Mouse (Mus musculus): ENCODE measurements around the gene Kcnd3.
"Not testable (repeated sequence)": the region's sequence is repeated elsewhere in the genome, so short reads cannot be mapped to it uniquely, and the experiment has no call there.

Kcnd3 gene

DNA sequence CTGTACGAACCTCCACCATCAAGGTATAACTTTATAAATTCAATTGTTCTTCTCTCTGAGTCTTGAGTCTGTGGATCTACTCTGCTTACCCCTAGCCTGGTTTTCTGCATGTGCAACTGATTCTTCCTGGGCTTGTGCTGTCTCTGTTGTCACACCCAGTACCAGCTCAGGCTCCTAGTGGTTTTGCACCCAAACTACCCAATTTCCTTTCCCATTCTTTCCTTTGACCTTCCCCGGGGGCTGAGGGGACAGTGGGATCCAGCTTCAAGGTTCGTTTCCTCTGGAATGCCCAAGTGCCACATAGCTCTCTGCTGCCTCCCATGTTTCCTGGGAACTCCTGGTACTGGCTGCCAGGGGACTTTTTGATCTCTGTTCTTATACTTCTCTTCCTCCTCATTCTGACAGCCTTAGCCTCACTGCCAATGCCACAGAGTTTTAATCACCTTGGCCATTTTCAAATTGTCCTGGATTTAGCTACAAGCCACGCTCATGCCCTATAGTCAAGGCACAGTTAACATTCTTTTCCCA lies 214.9 kb downstream of the Kcnd3 start:
- no peak for DNase-seq

DNA sequence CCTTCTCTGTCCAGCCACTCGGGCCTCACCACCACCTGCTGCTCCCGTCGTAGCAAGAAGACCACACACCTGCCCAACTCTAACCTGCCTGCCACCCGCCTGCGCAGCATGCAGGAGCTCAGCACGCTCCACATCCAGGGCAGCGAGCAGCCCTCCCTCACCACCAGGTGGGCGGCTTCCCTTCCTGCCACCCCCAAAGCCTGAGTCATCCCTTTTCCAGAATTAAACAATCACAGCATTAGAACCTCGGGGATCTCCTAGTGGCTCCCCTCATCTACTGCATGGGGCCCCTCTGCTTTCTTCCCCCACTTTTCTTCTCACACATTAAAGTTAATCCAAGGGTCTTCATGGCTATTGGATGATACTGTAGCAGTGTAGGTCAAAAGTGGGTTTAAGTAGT lies 216.0 kb downstream of the Kcnd3 start:
- no peak for DNase-seq

DNA sequence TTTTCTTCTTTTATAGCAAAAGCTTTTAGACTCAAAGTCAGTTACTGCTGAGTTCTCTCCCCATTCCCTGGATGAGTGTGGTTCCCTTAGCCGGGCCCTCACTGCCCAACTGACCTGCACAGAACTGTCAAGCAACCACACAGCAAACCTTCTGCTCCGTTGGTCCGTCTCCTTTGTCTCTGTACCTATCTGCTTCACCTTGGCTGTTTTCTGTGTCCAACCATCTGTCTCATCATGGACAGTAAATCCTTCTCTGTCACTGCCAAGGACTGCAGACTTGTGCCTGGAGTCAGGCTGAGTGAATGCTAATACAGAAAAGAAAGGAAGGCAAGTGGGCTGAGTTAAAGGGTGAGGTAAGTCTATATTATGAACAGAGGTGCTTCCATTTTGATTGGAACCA lies 217.6 kb downstream of the Kcnd3 start:
- no peak for DNase-seq

DNA sequence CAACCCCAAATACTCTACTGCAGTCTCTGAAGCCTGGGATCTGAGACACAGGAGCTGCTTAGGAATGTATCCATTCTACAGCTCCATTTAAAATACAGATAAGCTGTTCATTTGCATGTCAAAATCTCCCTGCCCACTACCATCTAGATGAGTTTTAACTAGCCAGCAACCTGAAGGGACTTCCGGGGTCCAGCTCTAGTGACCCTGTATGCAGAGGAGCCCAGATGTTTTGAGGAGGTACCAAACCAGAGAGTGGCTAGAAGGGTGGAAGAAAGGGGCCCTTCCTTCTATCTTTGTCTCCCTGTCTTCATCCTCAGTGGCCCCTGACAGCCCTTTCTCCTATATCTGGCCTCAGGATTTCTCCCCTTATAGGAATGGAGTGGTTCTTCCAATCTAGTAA lies 218.7 kb downstream of the Kcnd3 start:
- DNase-seq: no peak

DNA sequence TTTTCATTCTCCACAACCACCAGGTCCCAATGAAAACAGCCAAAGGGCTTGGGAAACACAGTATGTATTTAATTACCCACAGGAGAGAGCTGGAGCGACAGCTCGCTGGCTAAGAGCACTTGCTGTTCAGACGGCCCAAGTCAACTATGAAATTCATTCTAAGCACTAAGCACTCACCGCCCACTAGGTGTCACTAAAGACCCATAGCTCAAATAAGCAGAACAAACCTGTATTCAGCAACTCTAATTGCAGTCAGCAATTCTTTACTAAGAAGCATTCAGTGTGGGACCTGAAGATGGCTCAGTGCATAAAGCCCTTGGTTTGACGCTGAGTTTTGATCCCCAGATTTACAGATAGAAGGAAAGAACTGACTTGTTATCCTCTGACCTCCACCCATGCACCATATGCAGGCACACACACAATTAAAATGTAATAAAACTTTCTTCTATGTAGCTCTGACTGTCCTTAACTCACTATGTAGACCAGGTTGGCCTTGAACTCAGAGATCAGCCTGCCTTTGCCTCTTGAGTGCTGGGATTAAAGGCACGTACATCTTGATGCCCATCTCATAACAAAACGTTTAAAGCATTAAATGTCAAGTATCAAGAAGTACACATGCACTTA lies 222.6 kb downstream of the Kcnd3 start:
- peak; percentile 89 for DNase-seq

DNA sequence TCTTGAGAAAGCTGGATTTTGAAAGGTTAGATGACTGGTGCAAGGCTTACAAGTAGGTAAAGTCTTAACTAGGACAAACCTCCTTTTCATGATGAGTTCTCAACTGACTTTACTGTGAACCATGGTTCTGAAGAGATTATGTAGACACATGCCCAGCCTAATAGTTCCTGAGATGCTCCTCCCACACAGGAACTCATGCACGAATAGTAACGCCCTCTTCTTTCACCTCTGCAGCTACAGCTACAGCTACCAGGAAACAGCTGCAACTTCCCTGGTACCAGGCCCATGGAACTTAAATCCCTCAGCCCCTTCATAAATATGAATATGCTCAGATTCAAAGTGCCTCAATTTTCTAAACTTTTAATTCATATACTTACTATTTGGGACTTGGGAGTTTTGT lies 223.8 kb downstream of the Kcnd3 start:
- DNase-seq: no peak

DNA sequence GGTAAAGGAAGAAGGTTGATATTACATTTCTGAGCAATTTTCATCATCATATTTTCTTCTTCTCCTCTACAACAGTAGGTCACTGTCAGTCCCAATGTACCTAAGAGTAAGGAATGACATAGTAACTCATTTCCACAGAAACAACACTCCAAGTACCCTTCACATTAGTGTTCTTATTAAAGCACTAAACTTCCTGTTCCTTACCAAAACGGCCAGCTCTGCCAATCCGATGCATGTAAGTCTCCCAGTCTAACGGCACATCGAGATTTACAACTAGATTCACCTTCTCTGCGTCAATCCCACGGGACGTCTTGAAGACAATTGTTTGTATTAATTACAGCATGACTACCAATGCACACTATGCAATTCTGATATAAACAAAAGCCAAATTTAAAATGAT lies 228.2 kb downstream of the Kcnd3 start:
- no peak for DNase-seq

DNA sequence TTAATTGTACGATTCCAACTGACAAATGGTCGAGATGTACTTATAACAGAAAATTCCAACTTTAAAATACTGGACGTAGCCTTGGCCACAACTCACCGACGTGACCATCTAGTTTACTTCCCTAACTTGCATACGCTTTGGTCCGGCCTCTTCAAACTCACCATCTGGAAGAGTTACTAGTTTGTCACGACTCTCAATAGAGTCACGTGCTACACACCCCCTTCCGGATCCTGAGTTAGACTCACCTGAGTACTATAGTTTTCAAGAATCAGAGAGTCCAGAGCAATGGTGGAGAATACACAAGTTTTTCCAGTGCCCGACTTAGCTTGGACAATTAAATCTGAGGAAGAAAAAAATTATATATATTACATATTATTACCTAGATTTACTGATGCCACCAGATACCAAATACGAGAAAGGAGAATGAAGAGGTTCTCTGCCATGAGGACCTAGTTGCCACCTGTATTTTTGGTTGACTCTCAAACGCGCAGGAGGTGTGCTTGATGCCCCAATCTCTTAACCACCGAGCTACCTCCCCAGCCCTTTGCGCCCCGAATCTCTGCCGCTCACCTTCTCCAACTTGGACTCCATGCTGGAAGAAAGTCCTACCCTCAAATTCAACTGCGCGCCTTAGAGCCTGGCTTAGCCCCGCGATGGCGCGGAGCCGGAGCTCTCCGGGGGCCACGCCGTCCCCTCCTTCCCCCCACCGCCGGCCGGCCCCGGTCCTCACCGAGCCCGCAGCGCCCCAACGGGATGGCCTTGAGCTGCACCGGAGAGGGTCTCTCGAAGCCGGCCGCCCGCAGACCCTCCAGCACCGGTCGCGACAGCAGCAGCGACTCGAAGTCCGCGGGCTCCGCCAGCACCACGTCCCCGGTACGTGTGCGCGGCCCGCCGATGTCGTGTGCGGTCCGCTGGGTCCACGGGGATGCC lies 234.5 kb downstream of the Kcnd3 start:
- DNase-seq: no peak

DNA sequence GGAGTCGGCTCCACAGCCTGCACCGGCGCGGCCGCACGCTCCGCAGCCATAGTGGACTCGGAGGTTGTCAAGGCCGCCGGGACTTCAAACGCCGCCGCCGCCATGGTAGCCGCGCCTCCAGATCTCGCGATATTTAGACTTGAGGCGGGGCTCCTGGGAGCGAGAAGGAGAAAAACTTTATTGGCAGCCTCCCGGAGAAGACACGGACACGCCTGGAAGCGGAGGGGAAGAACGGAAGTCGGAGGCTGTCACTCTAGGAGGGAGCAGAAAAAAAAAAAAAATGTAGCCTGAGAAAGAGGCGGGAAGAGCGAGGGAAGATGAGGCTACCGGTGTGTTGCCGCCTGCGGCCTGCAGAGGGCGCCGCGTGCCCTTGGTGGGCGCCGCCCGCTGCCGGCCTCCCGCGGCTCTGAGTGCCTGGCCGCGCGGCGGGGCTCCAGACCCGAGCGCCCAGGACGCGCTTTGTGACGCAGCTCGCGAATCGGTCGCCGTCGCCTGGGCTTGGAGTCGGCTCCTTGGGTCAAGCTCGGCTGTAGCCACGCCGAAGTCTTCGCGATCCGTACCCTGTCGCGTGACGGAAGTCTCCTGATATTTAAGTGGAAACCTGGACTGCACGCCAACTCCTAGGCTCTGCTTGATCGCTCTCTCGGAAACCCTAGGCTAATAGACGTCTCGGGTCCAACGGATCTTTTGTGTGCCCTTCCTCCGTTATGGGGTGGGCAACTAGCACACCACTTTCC lies 235.4 kb downstream of the Kcnd3 start, which contains the start of gene Ddx20:
Gene Ddx20 (minus strand): TSS at position 251 of the 737 bp plus-strand sequence.
- peak; percentile 98 for DNase-seq

DNA sequence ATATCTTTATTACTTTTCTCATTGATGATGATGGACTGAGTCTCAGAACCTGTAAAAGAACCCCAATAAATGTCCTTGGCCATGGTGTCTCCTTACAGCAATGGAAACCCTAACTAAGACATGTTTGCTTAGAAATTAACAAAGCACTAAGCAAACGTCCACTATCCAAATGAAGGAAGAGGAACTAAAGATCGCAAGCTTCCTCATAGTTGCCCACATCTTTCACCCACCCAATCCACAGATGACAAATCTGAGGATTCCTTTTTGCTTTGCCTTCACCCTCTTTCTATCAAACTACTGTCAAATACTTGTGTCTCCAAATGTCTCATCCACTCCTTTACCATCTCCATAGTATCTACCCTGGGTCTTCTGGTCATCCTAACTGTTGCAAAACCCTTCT lies 236.4 kb downstream of the Kcnd3 start:
- no peak for DNase-seq

DNA sequence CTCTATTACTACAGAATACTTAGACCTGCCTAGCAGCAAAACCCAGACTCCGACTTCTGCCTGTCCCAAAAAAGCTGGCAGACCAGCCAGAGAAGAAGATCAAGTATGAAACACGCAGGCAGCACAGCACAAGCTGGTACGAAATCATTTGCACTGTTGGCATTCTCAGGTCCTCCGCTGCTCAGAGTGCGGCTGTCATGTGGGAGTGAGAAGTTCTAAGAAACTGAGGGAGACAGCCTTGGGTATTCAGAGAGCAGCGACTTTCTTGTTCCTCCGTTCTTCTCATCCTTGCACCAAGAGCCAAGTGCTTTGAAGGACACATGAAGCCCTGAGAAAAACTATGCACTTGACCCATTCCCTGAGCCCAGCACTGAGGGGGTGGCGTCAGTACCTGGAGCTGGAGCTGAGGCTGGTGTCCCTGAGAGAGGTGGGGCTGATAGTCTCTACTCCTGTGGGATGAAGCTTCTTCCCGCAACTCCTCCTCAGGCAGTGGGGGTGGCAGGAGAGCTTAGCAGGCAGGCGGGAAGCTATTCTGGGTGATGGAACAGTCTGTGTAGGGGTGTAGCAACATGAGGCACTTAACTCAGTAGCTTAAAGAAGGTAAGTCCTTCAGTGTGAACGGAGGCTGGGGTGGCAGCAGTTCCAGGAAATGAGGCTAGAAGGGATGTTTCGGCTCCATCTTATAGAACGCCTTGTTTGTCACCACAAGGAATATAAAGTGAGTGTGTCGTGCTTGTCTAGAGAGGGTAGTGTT lies 241.4 kb downstream of the Kcnd3 start:
- DNase-seq: no peak

DNA sequence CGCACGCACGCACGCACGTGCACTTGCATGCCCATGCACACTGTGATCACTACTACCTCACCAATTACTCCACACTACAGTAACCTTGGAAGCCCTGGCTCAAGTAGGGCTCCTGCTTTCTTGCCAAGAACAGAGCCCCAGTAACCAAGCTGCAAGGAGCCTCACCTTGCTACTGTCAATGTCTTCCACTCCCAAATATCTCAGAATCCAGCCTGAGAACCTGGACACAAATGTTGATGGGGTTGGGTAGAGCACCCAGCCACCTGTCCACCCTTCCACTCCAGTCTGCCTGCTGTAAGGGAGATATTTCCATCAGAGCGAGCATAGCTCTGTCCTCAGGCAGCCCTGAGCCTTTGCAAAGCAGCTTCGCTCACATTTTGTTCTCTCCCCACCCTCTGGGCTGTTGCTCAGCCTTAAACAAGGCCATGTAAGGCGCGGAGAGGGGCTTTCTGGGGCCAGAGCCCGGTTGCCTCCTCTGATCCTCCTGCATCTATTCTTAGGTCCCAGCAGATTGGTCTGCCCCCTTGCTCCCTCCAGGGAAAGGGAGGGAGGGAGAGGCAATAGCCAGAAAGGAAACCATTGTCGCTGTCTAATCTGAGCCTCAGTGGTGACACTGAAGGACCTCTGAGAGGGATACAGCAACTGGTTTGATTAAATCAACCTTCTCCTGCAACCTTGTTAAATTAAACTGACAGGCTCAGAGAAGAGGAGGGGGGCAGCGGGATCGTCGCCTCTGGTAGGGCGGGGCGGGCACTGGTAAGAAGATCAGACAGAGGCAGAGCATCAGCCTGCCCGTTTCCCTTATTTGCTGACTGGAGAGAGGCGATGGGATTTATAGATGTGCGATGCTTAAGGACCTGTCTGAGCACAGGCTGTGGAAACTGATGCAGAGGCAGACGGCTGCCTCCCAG lies 243.6 kb downstream of the Kcnd3 start:
- DNase-seq: no peak

DNA sequence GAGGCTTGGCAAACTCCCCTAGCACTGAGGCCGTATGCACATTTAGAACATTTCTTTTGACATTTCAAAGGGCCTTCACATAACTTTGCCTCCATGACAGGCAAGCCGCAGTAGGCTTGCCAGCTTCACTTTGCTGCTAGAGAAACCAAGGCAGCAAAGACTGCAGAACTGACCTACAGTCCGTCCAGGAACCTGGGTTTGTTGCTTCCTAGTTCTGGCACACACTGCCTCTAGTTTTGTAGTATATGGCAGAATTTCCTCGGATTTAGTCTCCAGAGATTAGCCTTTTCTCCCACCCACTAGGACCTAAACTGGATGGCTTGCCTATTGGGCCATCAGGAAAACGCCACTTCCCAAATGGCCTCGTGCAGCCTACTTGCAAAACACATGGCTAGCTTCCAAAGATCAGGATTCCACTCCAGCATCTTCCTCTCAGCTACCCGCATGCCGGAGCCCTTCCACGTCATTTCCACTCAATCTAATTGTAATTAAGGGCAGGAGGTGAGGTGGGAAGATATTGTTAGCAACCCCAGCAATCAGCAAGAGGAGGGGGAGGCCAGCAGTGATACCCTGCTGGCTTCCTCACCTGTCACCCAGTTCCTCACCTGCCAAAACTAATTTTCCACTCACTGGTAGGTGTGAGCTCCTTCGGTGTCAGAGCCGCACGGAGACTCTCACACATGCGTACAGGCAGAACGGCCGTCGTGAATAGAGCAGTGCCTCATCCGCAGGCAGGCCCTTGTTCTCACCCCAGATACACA lies 244.4 kb downstream of the Kcnd3 start:
- no peak for DNase-seq

DNA sequence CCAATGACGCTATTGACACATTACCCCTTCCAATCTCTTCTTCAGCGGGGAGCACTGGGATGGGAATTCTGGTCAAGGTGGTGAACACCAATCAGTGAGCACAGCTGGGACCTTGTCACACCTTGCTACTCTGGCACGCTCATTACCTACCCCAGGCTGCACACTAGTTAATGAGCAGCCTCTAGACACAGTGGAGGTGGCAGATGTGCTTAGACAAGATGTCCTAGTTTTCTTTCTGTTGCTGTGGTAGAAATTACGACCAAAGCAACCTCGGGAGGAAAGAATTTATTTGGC lies 245.0 kb downstream of the Kcnd3 start:
- no peak for DNase-seq

DNA sequence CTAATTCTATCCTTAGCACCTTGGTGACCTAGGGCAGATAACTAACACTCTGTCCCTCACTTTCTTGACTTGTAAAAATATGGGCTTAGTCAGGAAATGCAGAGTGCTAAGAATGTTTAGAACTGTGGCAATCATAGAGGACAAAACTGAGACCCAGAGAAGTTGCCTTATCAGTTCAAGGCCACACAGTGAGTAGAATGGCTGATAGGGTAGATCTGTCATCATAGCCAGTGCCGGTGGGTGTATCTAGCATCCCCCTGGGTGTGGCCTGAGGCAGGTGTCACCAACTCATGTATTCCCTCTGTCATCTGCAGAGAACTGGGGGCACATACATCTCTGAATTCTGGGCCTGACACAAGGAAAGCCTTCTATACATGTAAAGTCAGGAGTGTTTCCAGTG lies 246.2 kb downstream of the Kcnd3 start:
- DNase-seq: no peak

DNA sequence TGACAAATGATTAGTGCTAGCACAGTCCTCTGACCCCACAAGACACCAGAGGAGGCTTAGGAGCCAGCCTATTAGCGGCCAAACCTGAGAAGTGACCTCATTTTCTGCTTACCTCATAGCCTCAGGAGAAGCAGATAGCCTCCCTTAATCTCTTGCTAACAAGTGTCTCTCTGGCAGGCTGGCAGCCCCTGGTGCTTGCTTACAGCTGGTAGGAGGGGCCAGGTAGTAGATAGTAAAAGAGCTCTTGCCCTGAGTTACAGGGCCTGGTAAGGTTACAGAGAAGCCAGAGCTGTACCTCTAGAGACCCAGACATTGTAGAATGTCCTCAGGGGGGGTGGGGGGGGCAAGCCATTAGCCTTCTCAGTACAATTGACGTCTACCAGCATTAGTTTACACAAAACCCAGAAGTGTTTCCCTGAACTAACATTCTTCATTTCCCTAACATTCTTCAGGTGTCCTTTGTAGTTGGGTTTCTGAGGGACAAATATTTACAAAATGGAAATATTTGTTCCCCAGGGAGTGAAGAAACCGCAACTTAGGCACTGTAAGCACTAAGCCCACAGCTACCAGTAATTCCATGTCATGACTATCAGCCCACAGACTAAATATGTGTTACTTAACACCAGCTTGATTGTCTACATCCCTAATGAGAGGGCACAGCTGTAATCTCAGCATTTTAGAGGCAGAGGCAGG lies 247.3 kb downstream of the Kcnd3 start:
- DNase-seq: peak; percentile 67

DNA sequence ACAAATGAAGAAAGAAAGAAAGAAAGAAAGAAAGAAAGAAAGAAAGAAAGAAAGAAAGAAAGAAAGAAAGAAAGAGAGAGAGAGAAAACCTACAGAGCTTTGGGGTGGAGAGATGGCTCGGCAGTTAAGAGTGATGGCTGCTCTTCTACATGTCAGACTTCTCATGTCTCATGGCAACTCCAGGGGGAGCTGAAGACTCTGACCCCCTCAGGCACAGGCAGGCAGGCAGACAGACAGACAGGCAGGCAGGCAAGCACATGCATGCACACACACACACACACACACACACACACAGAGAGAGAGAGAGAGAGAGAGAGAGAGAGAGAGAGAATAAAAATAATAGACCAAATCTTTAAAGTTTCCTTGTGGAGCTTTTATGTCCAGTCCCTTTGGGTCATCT lies 248.7 kb downstream of the Kcnd3 start:
- not testable (repeated sequence) for DNase-seq

DNA sequence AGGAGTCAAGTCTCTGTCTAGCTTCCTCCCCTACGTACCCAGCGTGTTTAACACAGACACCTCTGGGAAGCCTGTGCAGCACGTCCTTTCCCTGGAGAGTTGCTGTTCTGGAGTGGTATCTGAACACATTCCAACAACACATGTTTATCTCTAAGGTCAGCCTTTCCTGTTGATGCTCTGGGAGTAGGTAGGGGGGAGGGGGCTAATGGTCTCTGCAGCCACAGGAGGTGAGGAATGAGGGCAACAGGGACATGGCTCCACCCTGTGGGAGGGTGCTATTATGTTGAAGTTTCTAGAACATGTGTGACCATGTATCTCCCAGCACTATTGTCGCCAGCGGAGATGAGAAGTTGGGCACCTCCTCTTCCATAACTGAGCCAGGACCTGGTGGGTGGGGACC lies 249.3 kb downstream of the Kcnd3 start:
- DNase-seq: no peak

DNA sequence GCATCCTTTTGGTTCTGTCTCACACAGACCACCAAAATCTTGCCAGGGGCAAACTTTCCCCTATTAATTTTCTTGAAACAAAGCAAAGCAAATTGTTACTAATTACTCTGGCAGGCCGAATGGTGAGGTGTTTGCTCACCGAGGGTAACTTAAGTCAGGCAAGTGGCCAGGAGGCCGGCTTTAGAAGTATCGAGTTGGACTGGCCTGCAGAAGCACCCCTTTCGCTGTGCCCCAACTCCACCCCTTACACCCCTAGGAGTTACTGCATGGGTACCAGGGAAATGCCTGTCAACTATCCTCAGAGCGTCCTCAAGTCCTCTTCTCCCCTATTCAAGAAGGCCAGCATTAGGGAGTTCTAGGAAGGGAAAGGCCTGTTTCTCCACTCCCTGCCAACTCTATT lies 251.4 kb downstream of the Kcnd3 start:
- no peak for DNase-seq

Measured in lung, postnatal 36 days (tissue).